Mouse (Mus musculus) thymus, postnatal 25 days (tissue): ENCODE results near the gene Sgsm1.

Source experiments
- DNase-seq: peaks from one replicate; pipeline ENCODE4 v3.0.0; 2022

Gene Sgsm1

GRCm38 (mm10) chr5:113309491-113310376 lies 852 bp downstream of the Sgsm1 start:
- no peak for DNase-seq

DNA sequence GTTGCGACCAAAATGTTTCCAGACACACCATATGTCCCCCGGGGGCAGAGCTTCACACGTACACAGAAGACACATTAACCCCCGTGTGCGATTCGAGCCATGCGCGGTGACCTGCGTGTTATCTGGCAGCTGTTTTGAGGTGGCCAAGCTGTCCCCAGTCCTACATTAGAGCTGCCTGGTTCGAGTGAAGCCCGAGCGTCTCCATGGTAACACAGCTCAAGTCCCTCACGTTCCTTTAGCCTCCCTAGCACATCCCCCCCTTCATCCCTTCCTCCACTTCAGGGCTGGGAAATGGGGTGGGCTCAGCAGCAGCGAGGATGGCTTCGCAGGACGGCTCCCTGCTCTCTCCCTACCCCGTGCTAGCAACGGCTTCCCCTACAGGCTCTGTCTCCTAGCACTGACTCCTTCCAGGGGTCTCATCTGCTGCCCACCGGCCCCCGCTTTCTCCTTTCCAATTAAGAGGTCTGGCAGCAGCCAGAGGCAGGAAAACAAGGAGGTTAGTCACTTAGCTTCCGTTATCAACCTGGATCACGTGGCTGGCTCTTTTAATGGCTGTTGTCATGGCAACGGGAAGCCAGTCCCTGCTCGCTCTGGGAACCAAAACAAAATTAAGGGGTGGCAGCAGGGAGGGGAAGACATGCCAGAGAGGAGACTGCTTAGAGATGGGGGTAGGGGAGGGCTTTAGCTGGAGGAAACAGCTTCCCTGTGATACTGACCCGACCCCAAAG lies 3.7 kb downstream of the Sgsm1 start:
- no peak for DNase-seq

DNA sequence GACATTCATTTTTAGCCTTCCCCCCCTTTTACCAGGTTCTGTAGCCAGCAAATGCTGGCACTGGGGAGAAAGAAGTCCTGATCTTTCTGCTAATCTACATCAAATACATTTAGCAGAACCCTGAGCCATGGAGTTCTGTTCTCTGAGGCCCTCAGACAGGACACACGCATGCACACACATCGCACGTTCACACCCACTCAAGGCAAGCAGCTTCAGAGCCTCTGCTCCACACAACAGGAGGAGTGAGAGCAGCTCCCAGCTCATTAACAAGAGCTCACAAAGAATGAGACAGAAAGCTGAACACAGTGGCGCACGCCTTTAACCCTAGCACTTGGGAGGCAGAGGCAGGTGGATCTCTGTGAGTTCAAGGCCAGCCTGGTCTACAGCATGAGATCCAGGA lies 6.1 kb downstream of the Sgsm1 start:
- DNase-seq, result no peak

DNA sequence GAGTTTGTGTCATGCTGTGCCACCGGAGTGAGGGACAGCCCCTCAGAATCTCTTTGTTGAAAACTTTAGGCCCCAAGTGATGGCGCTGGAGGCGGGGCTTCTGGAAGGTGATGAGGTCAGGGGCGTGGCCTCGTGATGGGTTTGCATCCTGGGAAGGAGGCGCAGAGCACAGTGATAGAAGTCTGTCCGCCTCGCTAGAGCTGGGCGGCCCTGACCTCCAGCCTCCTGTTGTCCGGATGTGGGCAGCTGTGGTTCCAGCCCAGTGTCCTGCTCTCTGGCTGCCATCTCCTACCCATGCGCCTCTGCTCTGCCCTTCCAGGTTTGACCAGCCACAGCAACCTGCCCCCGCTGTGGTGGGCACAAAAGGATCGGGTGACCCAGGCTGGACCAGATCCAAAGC lies 8.7 kb downstream of the Sgsm1 start:
- DNase-seq, result no peak

DNA sequence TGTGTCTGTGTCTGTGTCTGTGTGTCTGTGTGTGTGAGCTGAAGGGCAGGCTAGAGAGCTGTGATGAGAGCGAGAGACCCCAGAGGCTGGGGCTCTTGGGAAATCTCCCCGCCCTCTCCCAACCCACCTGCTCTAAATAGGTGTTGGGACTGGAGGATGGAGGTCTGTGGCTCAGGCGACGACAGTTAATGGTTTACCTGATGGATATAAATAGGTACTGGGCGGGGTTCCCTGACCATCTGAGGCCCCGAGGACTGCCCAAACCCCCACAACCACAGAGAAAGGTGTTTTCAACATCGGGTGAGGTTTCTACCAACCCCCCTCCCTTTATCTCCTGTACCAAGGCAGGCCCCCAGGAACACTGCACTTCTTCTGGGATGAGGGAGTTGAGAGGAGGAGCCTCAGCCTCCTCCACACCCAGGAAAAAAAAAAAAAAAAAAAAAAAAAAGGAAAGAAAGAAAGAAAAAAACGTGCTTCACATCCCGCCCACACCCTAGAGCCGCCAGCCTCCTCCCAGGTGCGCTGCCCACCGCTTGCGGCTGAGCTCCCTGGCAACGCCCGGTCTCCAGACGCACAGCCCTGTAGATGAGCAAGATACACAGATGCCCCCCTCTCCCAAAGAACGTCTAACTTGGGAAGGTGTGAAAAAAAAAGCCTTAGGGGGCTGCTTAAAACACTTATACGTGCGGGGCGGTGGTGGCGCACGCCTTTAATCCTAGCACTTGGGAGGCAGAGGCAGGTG lies 10.3 kb downstream of the Sgsm1 start:
- DNase-seq, result no peak

DNA sequence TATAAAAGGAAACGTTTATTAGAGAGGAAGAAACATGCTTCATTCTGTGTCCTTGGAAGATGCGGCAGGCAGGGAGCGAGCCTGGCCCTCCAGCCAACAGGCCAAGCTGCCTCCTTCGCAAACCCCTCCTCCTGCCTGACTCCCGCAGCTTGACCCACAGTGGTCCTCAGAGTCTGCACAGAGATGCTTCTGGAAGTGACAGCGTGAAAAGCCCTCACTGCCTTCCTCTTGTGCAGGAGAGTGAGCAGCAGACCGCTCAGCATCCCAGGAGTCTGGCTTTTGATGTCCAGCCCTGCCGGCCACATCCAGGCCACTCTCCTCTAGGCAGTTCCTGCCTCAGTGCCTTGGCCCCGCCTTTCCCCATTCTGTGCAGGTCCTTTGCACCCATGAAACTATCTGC lies 11.2 kb downstream of the Sgsm1 start:
- DNase-seq, result no peak

GRCm38 (mm10) chr5:113298826-113299225 lies 11.8 kb downstream of the Sgsm1 start:
- DNase-seq, result no peak

- DNase-seq, result no peak
Observed at GRCm38 (mm10) chr5:113298040-113298439, 12.5 kb downstream of the Sgsm1 start.

DNA sequence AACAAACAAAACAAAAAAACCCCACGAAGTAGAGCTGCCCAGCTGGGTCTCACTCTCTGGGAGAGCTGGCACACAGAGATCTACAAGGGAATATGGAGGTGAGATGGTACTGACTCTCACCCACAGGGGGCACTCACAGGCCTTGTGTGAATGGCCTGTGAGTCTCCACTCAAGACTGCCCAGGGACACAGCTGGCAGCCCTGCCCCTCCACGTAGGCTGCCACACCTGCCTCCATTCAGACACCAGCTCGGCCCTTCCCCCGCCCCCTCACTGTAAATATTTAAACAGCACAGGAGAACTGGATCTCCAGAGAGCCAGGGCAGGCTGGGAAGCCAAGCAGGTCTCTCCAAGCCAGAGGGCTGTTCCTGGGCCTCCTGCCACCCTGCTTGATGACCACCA lies 14.8 kb downstream of the Sgsm1 start:
- DNase-seq, result no peak

- no peak for DNase-seq
Observed at GRCm38 (mm10) chr5:113294575-113294974, 16.0 kb downstream of the Sgsm1 start.

DNA sequence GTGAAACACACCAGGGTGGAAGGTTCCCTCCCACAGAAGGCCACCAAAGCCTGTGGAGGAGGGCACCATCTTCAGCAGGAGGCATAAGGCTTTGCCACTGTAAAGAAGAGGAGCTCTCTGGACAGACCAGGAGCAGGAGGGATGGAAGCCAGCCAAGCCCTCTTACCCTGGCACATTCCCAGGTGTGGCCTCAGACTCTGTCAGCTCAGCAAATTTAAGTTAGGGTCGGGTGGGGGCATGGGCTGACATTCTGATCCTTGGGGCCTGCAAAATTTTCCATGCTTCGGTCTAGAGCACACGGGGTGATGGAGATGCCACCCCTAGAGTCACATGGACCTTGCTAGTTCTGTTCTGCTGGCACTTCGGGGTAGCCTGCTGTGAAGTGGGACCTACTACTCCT lies 17.1 kb downstream of the Sgsm1 start:
- no peak for DNase-seq

GRCm38 (mm10) chr5:113292832-113293231 lies 17.8 kb downstream of the Sgsm1 start:
- no peak for DNase-seq

DNA sequence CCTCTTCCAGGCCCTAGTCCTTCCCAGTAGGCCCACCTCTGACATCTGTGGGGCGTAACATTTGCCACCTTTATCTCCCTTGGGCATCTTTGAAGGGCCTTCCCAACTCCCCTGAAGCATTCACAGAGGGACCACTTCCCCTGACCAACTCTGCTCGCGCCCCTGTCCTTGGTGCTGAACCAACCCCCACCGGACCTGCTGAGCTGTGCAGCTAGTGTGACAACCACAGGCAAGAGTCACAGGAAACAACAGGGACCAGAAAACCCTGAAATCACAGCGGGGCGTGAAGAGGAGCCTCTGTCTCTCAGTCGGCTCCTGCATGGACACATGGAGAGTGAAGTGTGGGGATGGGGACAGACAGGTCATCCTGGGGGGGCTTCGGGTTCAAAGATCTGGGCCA lies 18.4 kb downstream of the Sgsm1 start:
- DNase-seq, result no peak

GRCm38 (mm10) chr5:113291125-113291524 lies 19.5 kb downstream of the Sgsm1 start:
- no peak for DNase-seq

DNA sequence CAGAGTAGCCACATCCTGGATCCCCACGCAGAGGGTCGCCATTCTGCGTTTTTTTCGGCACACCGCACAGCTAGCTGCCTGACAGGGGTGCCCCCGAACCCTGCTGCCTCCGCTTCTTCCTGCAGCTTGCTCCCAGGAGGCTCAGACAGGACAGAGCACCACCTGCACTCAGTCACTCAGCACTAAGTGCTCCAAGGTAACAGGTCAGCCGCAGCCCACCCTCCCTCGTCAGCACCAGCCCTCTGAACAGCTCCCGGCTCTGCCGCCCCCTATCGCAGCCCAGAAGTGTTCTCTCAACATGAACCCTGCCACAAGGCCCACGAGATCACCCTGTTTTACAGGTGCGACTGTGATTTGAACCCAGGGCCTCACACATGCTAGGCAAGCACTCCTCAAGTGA lies 20.4 kb downstream of the Sgsm1 start:
- no peak for DNase-seq

- no peak for DNase-seq
Observed at GRCm38 (mm10) chr5:113288490-113288889, 22.1 kb downstream of the Sgsm1 start.

DNA sequence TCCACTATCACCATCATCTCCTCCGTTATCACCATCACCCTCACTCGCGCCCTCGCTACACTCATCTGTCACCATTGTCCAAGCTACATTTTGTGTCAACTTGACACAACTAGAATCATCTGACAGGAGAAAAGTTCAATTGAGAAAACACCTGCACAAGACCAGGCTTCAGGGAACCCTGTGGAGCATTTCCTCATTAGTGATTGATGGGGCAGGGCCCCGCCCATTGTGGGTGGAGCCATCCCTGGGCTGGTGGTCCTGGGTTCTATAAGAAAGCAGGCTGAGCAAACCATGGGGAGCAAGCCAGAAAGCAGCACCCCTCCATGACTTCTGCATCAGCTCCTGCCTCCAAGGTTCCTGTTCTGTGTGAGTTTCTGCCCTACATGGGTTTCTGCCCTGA lies 22.8 kb downstream of the Sgsm1 start:
- no peak for DNase-seq

DNA sequence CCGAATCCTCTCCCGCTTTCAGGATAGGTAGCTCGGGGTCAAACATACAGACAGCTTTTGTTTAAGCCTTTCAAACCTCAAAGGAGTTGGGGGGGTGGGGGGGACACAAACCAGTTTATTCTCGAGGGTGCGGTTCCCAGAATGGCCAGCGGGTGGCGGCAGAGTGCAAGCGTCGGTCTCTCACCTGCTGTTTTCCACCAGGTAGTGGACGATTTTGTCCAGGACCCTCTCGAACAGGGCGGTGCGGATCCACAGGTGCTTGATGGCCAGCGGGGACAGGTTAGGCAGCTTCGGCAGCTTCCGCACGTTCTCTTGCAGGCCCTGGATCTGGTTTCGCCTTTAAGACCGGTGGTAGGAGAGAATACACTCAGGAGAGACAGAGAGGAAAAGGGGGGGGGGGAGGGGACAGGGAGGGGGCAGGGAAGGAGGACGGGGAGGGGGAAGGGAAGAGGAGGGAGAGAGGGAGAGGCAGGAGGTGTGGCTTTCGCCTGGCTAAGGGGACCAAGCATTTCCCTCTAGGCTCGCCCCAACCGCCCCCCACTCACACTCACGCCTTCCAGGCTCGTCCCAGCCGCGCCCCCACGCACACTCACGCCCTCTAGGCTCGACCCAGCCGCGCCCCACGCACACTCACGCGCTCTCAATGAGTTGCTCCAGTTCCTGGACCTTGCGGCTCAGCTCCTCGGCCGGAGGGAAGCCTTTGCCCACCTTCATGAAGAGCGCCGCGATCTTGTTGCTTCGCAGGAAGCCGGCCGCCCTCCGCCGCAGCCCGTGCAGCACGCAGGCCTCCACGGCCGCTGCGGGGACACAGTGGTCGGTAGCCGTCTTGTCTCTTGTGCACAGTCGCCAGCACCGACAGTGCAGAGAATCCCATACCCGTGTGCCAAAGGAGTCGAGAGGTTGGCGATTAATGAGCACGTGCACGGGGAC lies 23.7 kb downstream of the Sgsm1 start:
- DNase-seq, result peak; percentile 42

DNA sequence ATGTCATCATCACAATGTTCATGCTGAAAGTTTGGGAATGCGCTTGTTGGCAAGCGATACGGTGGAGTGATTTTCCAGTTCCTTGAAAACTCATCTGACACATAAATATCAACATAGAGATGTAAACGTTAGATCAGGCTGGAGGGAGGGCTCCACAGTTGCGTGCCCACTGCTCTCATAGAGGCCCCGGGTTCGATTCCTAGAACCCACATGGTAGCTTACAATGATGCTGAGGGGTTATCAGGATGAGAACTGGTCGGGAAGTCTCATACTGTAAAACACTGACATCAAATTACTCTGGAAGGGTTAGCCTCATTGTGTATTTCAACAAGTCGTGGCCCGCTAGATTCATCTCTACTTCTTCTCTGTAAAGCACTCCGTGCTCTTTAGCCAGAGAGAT lies 24.5 kb downstream of the Sgsm1 start:
- DNase-seq, result no peak

DNA sequence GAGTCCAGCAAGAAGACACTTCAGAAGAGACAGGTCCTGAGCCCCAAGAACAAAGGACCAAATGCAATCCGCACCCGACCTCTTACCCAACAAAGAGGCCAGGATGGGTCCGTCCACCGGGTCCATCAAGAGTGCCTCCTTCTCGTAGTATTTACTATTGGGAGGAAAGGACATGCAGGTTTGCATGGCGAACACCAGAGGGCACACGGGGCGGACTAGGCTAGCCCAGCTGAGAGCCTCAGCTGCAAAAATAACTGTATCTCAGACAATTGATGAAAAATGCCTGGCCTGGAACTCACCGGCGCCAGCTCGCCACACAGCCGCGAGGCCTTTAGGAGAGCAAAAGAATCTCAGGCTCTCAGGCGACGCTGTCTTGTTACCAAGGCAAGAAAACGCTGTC lies 25.0 kb downstream of the Sgsm1 start:
- DNase-seq, result no peak

GRCm38 (mm10) chr5:113283726-113284125 lies 26.9 kb downstream of the Sgsm1 start:
- no peak for DNase-seq

GRCm38 (mm10) chr5:113281557-113281956 lies 29.0 kb downstream of the Sgsm1 start:
- no peak for DNase-seq
